Mouse (Mus musculus) ES-E14 (cell line): ENCODE results near the gene Rnf43.

Experiments used
- CHD2 ChIP-seq: IDR thresholded peaks from 2 replicates; pipeline ENCODE4 v1.6.1; 2014; ENCODE audit warnings: mild to moderate bottlenecking, low read depth, low read length, inconsistent platforms
- HCFC1 ChIP-seq: IDR thresholded peaks from 2 replicates; pipeline ENCODE4 v1.6.1; 2012; ENCODE audit warnings: low read length, inconsistent platforms, borderline replicate concordance; ENCODE audit not compliant: insufficient read depth
- ZC3H11A ChIP-seq: IDR thresholded peaks from 2 replicates; pipeline ENCODE4 v1.6.1; 2012; ENCODE audit warnings: low read depth, mild to moderate bottlenecking, inconsistent platforms, low read length, borderline replicate concordance

GRCm38 (mm10) chr11:87623160-87623559 lies 39.4 kb upstream of the Rnf43 start:
- TF ChIP-seq CHD2 (no peak), HCFC1 (no peak), ZC3H11A (no peak)
